Mouse (Mus musculus): ENCODE data around the gene Wdfy3.

Wdfy3 gene

GRCm38 (mm10) chr5:102055130-102055641, 14.5 kb downstream of the Wdfy3 start:
- DNase-seq (ENCODE audit: low spot score in 2 of 2): no peak

GRCm38 (mm10) chr5:102054511-102055093, 15.1 kb downstream of the Wdfy3 start:
- no peak for DNase-seq (ENCODE audit: low spot score in 2 of 2)

GRCm38 (mm10) chr5:102052906-102053305, 16.8 kb downstream of the Wdfy3 start:
- no peak for DNase-seq (ENCODE audit: low spot score in 2 of 2)

- DNase-seq (ENCODE audit: low spot score in 2 of 2): no peak
Observed at GRCm38 (mm10) chr5:102052465-102052864, 17.3 kb downstream of the Wdfy3 start.

- no peak for DNase-seq (ENCODE audit: low spot score in 2 of 2)
Observed at GRCm38 (mm10) chr5:102050677-102051076, 19.0 kb downstream of the Wdfy3 start.

GRCm38 (mm10) chr5:102048416-102048815, 21.3 kb downstream of the Wdfy3 start:
- no peak for DNase-seq (ENCODE audit: low spot score in 2 of 2)

GRCm38 (mm10) chr5:102046617-102047116, 23.1 kb downstream of the Wdfy3 start:
- no peak for DNase-seq (ENCODE audit: low spot score in 2 of 2)

- no peak for DNase-seq (ENCODE audit: low spot score in 2 of 2)
Observed at GRCm38 (mm10) chr5:102045636-102046616, 23.8 kb downstream of the Wdfy3 start.

GRCm38 (mm10) chr5:102045177-102045576, 24.5 kb downstream of the Wdfy3 start:
- no peak for DNase-seq (ENCODE audit: low spot score in 2 of 2)

GRCm38 (mm10) chr5:102033281-102033680, 36.4 kb downstream of the Wdfy3 start:
- DNase-seq (ENCODE audit: low spot score in 2 of 2): no peak

GRCm38 (mm10) chr5:102032594-102033240, 37.0 kb downstream of the Wdfy3 start:
- no peak for DNase-seq (ENCODE audit: low spot score in 2 of 2)

GRCm38 (mm10) chr5:102032191-102032590, 37.5 kb downstream of the Wdfy3 start:
- DNase-seq (ENCODE audit: low spot score in 2 of 2): no peak

- DNase-seq (ENCODE audit: low spot score in 2 of 2): no peak
Observed at GRCm38 (mm10) chr5:102023376-102023775, 46.3 kb downstream of the Wdfy3 start.

- DNase-seq (ENCODE audit: low spot score in 2 of 2): no peak
Observed at GRCm38 (mm10) chr5:102022018-102022898, 47.5 kb downstream of the Wdfy3 start.

GRCm38 (mm10) chr5:102014235-102014634, 55.5 kb downstream of the Wdfy3 start:
- no peak for DNase-seq (ENCODE audit: low spot score in 2 of 2)

GRCm38 (mm10) chr5:102013781-102014180, 55.9 kb downstream of the Wdfy3 start:
- DNase-seq (ENCODE audit: low spot score in 2 of 2): no peak

GRCm38 (mm10) chr5:102010961-102011360, 58.8 kb downstream of the Wdfy3 start:
- DNase-seq (ENCODE audit: low spot score in 2 of 2): no peak

- no peak for DNase-seq (ENCODE audit: low spot score in 2 of 2)
Observed at GRCm38 (mm10) chr5:102009606-102010005, 60.1 kb downstream of the Wdfy3 start.

GRCm38 (mm10) chr5:102008712-102009111, 61.0 kb downstream of the Wdfy3 start:
- DNase-seq (ENCODE audit: low spot score in 2 of 2): no peak

GRCm38 (mm10) chr5:102006218-102006941, 63.3 kb downstream of the Wdfy3 start:
- DNase-seq (ENCODE audit: low spot score in 2 of 2): no peak

All from frontal cortex, postnatal 10 days (tissue).